Mouse (Mus musculus): ENCODE measurements around the gene Abhd16a. TPM values are rescaled to one million over a fixed set of nuclear protein-coding genes. Genes with fewer than 3 reads are reported as not detected.

The Abhd16a gene
- total and polyA plus RNA-seq, 2 experiments: 63.3 to 78.4 TPM

DNA sequence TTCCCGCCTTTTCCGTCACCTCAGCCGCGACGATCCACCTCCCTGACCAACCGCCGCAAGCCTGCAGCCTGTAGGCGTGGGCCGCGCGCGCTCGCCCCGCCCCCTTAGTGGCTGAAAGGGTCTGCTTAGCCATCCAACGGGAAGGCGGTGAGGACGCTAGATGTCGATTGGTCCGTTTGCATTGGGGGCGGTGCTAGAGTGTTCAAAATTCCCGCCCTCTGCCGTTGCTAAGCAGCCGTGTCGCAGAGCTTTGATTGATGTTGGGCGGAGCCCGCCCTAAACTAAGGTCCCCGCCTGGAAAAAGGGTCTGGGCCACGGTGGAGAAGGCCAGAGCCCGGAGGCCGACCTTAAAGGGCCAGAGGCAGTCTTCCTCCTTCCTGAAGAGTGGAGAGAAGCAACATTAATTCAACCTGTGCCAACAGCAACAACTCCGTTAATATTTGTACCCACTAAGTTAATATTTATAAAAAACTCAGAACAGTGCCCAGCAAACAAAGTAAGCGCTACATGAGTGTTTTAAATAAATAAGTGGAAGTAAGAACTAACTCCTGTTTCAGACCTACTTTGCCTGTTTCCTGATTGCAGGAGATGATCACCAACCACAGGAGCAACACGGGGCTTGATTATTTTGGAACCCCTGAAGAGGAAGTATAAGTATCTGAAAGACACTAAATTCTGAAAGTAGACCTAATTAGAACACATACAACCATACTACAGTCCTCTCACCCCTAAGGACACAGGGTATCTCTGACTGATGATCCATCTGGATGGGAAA lies 42.2 kb upstream of the Abhd16a start, which contains the start of gene Msh5:
Gene Msh5, minus strand, starts transcription at position 65 of the 775 bp plus-strand sequence.
- under 1% methylated on average over 33 of the region's 33 CpGs for WGBS
- H3K79me2 ChIP-seq (ENCODE audit: control insufficient read depth, insufficient read depth, low read length): no peaks in the 10 kb centered on the region
- TF ChIP-seq POLR2A (IDR thresholded peaks at IDR 0.05; ENCODE audit: extremely low read depth, insufficient read depth, low read length) (no peak), CTCF (IDR thresholded peaks at IDR 0.05; ENCODE audit: low read depth, low read length) (no peak)
- peak; percentile 94 for DNase-seq (ENCODE audit: extremely low read depth, low read depth, low spot score)
- peaks cover 16% of the 10 kb centered on the region for H3K4me1 ChIP-seq (ENCODE audit: control insufficient read depth, insufficient read depth, low read length)
- H3K9ac ChIP-seq (ENCODE audit: low read depth, low read length): peak within 1 kb of the TSS; percentile 78
- H3K27me3 ChIP-seq (ENCODE audit: control insufficient read depth, insufficient read depth, low read length): no peaks in the 10 kb centered on the region
- no peaks in the 10 kb centered on the region for H3K36me3 ChIP-seq (ENCODE audit: control insufficient read depth, insufficient read depth, low read length)
- H3K4me3 ChIP-seq (ENCODE audit: insufficient read depth, low read depth, low read length): peak within 1 kb of the TSS; percentile 59
- peak within 1 kb of the TSS; percentile 96 for H3K27ac ChIP-seq (replicated peaks; ENCODE audit: insufficient read depth, low read depth, low read length)

DNA sequence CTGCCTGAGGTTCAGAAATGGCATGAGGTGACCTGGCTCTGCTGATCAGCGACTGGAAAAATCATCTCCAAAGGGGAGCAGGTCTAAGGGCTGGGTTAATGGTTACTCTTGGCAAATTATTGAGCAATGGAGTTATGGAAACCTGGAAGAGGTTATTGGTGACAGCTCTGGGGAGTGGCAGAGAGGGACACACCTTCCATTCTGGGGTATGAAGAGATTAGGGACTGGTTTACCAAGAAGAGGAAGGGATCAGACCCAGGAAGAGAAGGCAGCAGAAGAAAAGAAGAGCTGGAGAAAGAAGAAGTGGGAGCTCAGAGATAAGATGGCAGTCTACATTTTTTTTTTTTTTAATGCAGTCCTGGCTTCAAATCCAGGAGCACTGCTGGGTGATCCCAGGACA lies 41.4 kb upstream of the Abhd16a start:
- no peaks in the 10 kb centered on the region; the same call in 1 of the 2 replicates for H3K36me3 ChIP-seq (ENCODE audit: control insufficient read depth, insufficient read depth, low read length)
- H3K27me3 ChIP-seq (ENCODE audit: control insufficient read depth, insufficient read depth, low read length): no peaks in the 10 kb centered on the region
- WGBS: 7% methylated on average over 1 of the region's 1 CpGs
- DNase-seq (ENCODE audit: extremely low read depth, low read depth, low spot score): peak; percentile 99
- H3K9ac ChIP-seq (ENCODE audit: low read depth, low read length): peak overlapping the region; percentile 78
- no peaks in the 10 kb centered on the region for H3K79me2 ChIP-seq (ENCODE audit: control insufficient read depth, insufficient read depth, low read length)
- peak overlapping the region; percentile 96 for H3K27ac ChIP-seq (replicated peaks; ENCODE audit: insufficient read depth, low read depth, low read length)
- TF ChIP-seq CTCF (IDR thresholded peaks at IDR 0.05; ENCODE audit: low read depth, low read length): no peak
- TF ChIP-seq POLR2A (IDR thresholded peaks at IDR 0.05; ENCODE audit: extremely low read depth, insufficient read depth, low read length): no peak
- peaks cover 16% of the 10 kb centered on the region for H3K4me1 ChIP-seq (ENCODE audit: control insufficient read depth, insufficient read depth, low read length)
- no peak overlapping the region for H3K4me3 ChIP-seq (ENCODE audit: insufficient read depth, low read depth, low read length)

DNA sequence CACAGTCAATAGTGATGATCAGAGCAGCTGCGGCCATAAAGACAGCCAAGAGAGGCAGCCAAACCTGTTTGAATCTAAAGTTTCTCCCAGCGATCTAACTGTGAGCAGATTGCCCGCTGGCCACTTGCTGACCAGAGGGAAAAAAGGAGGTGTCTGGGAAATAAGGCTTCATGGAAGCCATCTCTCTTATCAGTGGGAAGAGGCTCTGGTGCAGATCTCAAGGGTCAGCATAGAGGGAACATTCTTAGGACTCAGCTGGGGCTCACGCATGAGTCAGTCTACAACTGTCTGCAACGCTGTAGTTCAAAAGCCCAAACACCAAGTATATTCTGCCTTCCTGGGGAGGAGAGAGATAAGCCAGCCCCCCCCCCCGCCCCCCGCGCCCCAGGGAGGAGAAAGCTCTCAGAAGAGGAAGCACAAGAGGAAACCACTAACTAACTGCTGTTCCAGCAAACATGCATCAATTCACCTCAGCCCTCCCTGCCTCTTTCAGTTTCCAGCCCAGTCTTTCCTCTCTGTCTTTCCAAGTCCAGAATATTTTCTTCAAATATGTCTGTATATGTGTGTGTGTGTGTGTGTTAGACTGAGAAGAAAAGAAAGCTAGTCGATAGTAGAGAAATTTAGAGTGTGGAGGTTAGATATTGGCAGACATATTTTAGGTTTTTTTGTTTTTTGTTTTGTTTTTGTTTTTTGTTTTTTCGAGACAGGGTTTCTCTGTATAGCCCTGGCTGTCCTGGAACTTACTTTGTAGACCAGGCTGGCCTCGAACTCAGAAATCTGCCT lies 40.7 kb upstream of the Abhd16a start:
- DNase-seq (ENCODE audit: extremely low read depth, low read depth, low spot score): no peak
- peaks cover 16% of the 10 kb centered on the region for H3K4me1 ChIP-seq (ENCODE audit: control insufficient read depth, insufficient read depth, low read length)
- H3K79me2 ChIP-seq (ENCODE audit: control insufficient read depth, insufficient read depth, low read length): no peaks in the 10 kb centered on the region
- 15% methylated on average over 11 of the region's 11 CpGs for WGBS
- H3K36me3 ChIP-seq (ENCODE audit: control insufficient read depth, insufficient read depth, low read length): peaks cover 1% of the 10 kb centered on the region; the same call in 1 of the 2 replicates
- H3K27ac ChIP-seq (replicated peaks; ENCODE audit: insufficient read depth, low read depth, low read length): peak overlapping the region; percentile 96
- H3K9ac ChIP-seq (ENCODE audit: low read depth, low read length): peak overlapping the region; percentile 33
- no peaks in the 10 kb centered on the region for H3K27me3 ChIP-seq (ENCODE audit: control insufficient read depth, insufficient read depth, low read length)
- TF ChIP-seq POLR2A (IDR thresholded peaks at IDR 0.05; ENCODE audit: extremely low read depth, insufficient read depth, low read length): no peak
- TF ChIP-seq CTCF (IDR thresholded peaks at IDR 0.05; ENCODE audit: low read depth, low read length): no peak
- no peak overlapping the region for H3K4me3 ChIP-seq (ENCODE audit: insufficient read depth, low read depth, low read length)

DNA sequence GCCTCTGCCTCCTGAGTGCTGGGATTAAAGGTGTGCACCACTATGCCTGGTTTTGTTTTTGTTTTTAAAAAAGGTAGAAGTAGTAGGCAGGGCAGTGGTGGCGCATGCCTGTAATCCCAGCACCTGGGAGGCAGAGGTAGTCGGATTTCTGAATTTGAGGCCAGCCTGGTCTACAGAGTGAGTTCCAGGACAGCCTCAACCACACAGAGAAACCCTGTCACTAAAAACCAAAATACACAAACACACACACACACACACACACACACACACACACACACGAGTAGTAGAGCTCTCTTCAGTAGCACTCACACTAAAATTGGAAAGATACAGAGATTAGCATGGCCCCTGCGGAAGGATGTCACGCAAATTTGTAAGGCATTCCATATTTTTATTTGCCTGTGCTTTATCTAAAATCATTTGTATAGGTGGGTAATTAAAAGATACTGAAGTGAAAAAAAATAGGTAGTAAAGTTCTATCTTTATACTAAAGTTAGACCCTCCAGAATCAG lies 40.1 kb upstream of the Abhd16a start:
- Histone ChIP-seq H3K4me1 (ENCODE audit: control insufficient read depth, insufficient read depth, low read length) (peaks cover 16% of the 10 kb centered on the region), H3K36me3 (ENCODE audit: control insufficient read depth, insufficient read depth, low read length) (peaks cover 4% of the 10 kb centered on the region; the same call in 1 of the 2 replicates), H3K4me3 (ENCODE audit: insufficient read depth, low read depth, low read length) (no peak overlapping the region), H3K27ac (replicated peaks; ENCODE audit: insufficient read depth, low read depth, low read length) (peak overlapping the region; percentile 51), H3K27me3 (ENCODE audit: control insufficient read depth, insufficient read depth, low read length) (no peaks in the 10 kb centered on the region), H3K79me2 (ENCODE audit: control insufficient read depth, insufficient read depth, low read length) (no peaks in the 10 kb centered on the region), H3K9ac (ENCODE audit: low read depth, low read length) (no peak overlapping the region)
- no peak for DNase-seq (ENCODE audit: extremely low read depth, low read depth, low spot score)
- 64% methylated on average over 5 of the region's 5 CpGs for WGBS
- no peak for TF ChIP-seq CTCF (IDR thresholded peaks at IDR 0.05; ENCODE audit: low read depth, low read length)
- TF ChIP-seq POLR2A (IDR thresholded peaks at IDR 0.05; ENCODE audit: extremely low read depth, insufficient read depth, low read length): no peak

DNA sequence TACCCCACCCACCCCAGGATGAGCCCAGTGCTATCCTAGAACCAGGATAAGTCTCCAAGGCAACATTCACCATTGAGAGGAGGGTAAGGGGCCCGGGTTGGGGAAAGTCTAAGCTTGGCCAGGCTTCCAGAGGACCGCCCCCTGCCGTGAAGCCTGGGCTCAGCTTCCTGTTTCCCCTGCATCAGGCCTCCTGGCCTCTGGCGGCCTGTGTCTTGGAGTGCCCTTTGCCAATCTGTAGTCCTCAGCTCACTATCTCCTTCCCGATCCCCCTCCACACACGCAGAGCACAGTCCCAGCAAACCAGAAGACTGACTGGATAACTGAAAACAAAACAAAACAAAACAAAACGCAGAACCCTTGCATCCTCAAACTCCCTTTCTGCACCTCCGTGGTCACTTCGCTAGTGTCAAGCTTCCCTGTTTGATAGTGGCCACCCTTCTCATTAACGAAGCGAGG lies 39.5 kb upstream of the Abhd16a start, which contains the start of gene Clic1:
Gene Clic1, plus strand, starts transcription at position 406 of the 456 bp plus-strand sequence.
- Histone ChIP-seq H3K79me2 (ENCODE audit: control insufficient read depth, insufficient read depth, low read length) (no peaks in the 10 kb centered on the region), H3K27me3 (ENCODE audit: control insufficient read depth, insufficient read depth, low read length) (no peaks in the 10 kb centered on the region), H3K27ac (replicated peaks; ENCODE audit: insufficient read depth, low read depth, low read length) (peak within 1 kb of the TSS; percentile 56), H3K4me3 (ENCODE audit: insufficient read depth, low read depth, low read length) (peak within 1 kb of the TSS; percentile 75), H3K9ac (ENCODE audit: low read depth, low read length) (peak within 1 kb of the TSS; percentile 77), H3K36me3 (ENCODE audit: control insufficient read depth, insufficient read depth, low read length) (peaks cover 4% of the 10 kb centered on the region; the same call in 1 of the 2 replicates), H3K4me1 (ENCODE audit: control insufficient read depth, insufficient read depth, low read length) (peaks cover 16% of the 10 kb centered on the region)
- WGBS: 9% methylated on average over 9 of the region's 11 CpGs
- TF ChIP-seq POLR2A (IDR thresholded peaks at IDR 0.05; ENCODE audit: extremely low read depth, insufficient read depth, low read length) (no peak), CTCF (IDR thresholded peaks at IDR 0.05; ENCODE audit: low read depth, low read length) (0 out of 2 replicates have a peak, but pooled peaks have one; percentile 16)
- peak; percentile 16 for DNase-seq (ENCODE audit: extremely low read depth, low read depth, low spot score)

Data from liver, adult 2 months (tissue).